Mouse (Mus musculus) heart, postnatal 0 days (tissue): ENCODE measurements around the gene Mttp.

Experiments
- CTCF ChIP-seq: IDR thresholded peaks from 2 replicates; pipeline ENCODE4 v1.5.1; 2016; ENCODE audit warnings: antibody characterized with exemption, control low read depth, low read depth
- EP300 ChIP-seq: IDR thresholded peaks from 2 replicates; pipeline ENCODE4 v1.6.1; 2016; ENCODE audit warnings: antibody characterized with exemption, low read depth

DNA sequence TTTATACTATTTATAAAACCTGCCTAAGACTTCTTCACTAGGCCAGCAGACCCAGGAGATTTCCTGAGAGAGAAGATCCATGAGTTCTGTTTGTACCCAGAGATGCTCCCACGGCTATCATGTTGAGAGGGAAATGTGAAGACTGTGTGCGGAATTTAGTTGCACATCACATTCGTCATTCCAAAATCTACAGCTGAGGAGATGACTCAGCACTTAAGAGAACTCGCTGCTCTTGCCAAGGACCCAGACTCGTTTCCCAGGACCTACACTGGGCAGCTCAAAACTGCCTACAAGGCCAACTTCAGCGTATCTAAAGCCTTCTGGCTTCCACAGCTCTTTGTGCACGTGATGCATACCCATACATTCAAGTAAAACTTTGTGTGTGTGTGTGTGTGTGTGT lies 47.5 kb upstream of the Mttp start:
- TF ChIP-seq CTCF (no peak), EP300 (no peak)
